Mouse (Mus musculus) heart, embryonic 12.5 days (tissue): ENCODE measurements at regions not wholly inside any gene's neighbourhood (a gene's known extent, or its start where the extent isn't known, plus 50 kb on each side); places are given as distances from the start of the nearest gene placed in this dataset.

Source experiments
- ATAC-seq: fragments of 200-750 bp; cut with Nextera tagmentation; 2 replicates; pipeline ENCODE4 v1.8.0; 2017; ENCODE audit warnings: moderate TSS enrichment, moderate library complexity; ENCODE audit not compliant: insufficient number of reproducible peaks, low FRiP score
- H3K27ac ChIP-seq: fragments of 300-500 bp; sonication (generic); 2 replicates; pipeline ENCODE4 v1.5.1; 2016; ENCODE audit warnings: mild to moderate bottlenecking, moderate library complexity; ENCODE audit not compliant: poor library complexity, severe bottlenecking
- H3K27me3 ChIP-seq: fragments of 300-500 bp; sonication (generic); replicated peaks from 2 replicates; pipeline ENCODE4 v1.6.1; 2016; ENCODE audit warnings: mild to moderate bottlenecking, moderate library complexity
- H3K36me3 ChIP-seq: fragments of 300-500 bp; sonication (generic); 2 replicates; pipeline ENCODE4 v1.6.1; 2016; ENCODE audit warnings: mild to moderate bottlenecking, moderate library complexity
- H3K4me1 ChIP-seq: fragments of 300-500 bp; sonication (generic); replicated peaks from 2 replicates; pipeline ENCODE4 v1.6.1; 2016; ENCODE audit warnings: mild to moderate bottlenecking
- H3K4me2 ChIP-seq: fragments of 300-500 bp; sonication (generic); 2 replicates; pipeline ENCODE4 v1.6.1; 2016; ENCODE audit warnings: mild to moderate bottlenecking, moderate library complexity
- H3K4me3 ChIP-seq: fragments of 300-500 bp; sonication (generic); 2 replicates; pipeline ENCODE4 v1.5.1; 2016; ENCODE audit warnings: mild to moderate bottlenecking
- H3K9ac ChIP-seq: fragments of 300-500 bp; sonication (generic); 2 replicates; pipeline ENCODE4 v1.6.1; 2016; ENCODE audit warnings: mild to moderate bottlenecking, moderate library complexity
- H3K9me3 ChIP-seq: fragments of 300-500 bp; sonication (generic); replicated peaks from 2 replicates; pipeline ENCODE4 v1.6.1; 2016; ENCODE audit warnings: mild to moderate bottlenecking, moderate library complexity
- WGBS: fragments of 180-500 bp; shearing (Covaris S2); methylation state at CpG from one replicate; pipeline ENCODE4 v1.1.7; 2016; 5-methylcytosine and 5-hydroxymethylcytosine counted together

- Histone ChIP-seq H3K4me2 (no peak overlapping the region), H3K9me3 (no peaks in the 10 kb centered on the region), H3K4me1 (no peaks in the 10 kb centered on the region), H3K27ac (no peak overlapping the region), H3K9ac (no peak overlapping the region), H3K36me3 (no peaks in the 10 kb centered on the region), H3K27me3 (no peaks in the 10 kb centered on the region), H3K4me3 (no peak overlapping the region)
- whole genome bisulfite sequencing = 69% methylated on average over 10 of the region's 10 CpGs
- no peak for ATAC-seq
Measured at GRCm38 (mm10) chr12:106245178-106245840, 235.3 kb downstream of the Vrk1 start.

- no peaks in the 10 kb centered on the region for H3K27me3 ChIP-seq
- H3K4me3 ChIP-seq = no peak overlapping the region
- no peak overlapping the region for H3K4me2 ChIP-seq
- no peak overlapping the region for H3K27ac ChIP-seq
- WGBS = 82% methylated on average over 7 of the region's 7 CpGs
- H3K4me1 ChIP-seq = no peaks in the 10 kb centered on the region
- no peaks in the 10 kb centered on the region for H3K36me3 ChIP-seq
- no peaks in the 10 kb centered on the region for H3K9me3 ChIP-seq
- H3K9ac ChIP-seq = no peak overlapping the region
- no peak for ATAC-seq
Measured at GRCm38 (mm10) chr12:106273591-106273990, 263.6 kb downstream of the Vrk1 start.

DNA sequence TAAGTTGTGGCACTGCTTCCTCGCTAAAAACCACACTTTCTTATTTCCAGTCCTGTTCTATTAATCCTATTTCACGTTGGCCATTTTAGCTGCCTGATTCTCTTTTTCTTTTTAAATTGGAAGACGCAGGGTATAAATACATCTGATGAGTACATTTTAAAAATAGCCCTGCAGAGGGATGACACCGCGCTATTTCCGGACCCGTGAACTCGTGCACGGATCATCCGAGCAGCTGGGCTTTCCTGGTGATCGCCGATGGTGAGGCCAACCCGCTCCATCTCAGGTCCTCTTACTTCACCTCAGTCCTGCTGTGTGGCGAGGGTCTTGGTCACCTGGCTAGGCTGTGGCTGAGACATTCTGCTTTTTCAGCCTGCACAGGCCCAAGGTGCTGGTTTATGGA is 267.9 kb downstream of the Vrk1 start:
- Histone ChIP-seq H3K4me2 (no peak overlapping the region), H3K9me3 (no peaks in the 10 kb centered on the region), H3K27me3 (no peaks in the 10 kb centered on the region), H3K9ac (no peak overlapping the region), H3K27ac (no peak overlapping the region), H3K4me1 (no peaks in the 10 kb centered on the region), H3K36me3 (no peaks in the 10 kb centered on the region), H3K4me3 (no peak overlapping the region)
- WGBS = 70% methylated on average over 14 of the region's 14 CpGs
- ATAC-seq = no peak

- Histone ChIP-seq H3K9me3 (peaks cover 11% of the 10 kb centered on the region), H3K36me3 (no peaks in the 10 kb centered on the region), H3K27ac (no peak overlapping the region), H3K4me3 (no peak overlapping the region), H3K9ac (no peak overlapping the region), H3K4me2 (no peak overlapping the region), H3K4me1 (no peaks in the 10 kb centered on the region), H3K27me3 (no peaks in the 10 kb centered on the region)
- ATAC-seq = no peak
- WGBS = 63% methylated on average over 16 of the region's 16 CpGs
Measured at GRCm38 (mm10) chr12:106282491-106283106, 272.6 kb downstream of the Vrk1 start.

- no peaks in the 10 kb centered on the region for H3K36me3 ChIP-seq
- no peaks in the 10 kb centered on the region for H3K4me1 ChIP-seq
- no peak overlapping the region for H3K4me3 ChIP-seq
- no peak for ATAC-seq
- H3K4me2 ChIP-seq = no peak overlapping the region
- no peak overlapping the region for H3K27ac ChIP-seq
- no peak overlapping the region for H3K9ac ChIP-seq
- peaks cover 11% of the 10 kb centered on the region for H3K9me3 ChIP-seq
- H3K27me3 ChIP-seq = no peaks in the 10 kb centered on the region
- 77% methylated on average over 8 of the region's 8 CpGs for WGBS
Measured at GRCm38 (mm10) chr12:106284814-106285213, 274.8 kb downstream of the Vrk1 start.

GRCm38 (mm10) chr12:106288791-106289515 is 278.9 kb downstream of the Vrk1 start:
- H3K36me3 ChIP-seq = no peaks in the 10 kb centered on the region
- no peak overlapping the region for H3K9ac ChIP-seq
- 72% methylated on average over 23 of the region's 23 CpGs for WGBS
- ATAC-seq = no peak
- no peak overlapping the region for H3K27ac ChIP-seq
- peaks cover 5% of the 10 kb centered on the region for H3K9me3 ChIP-seq
- no peak overlapping the region for H3K4me3 ChIP-seq
- no peak overlapping the region for H3K4me2 ChIP-seq
- H3K27me3 ChIP-seq = no peaks in the 10 kb centered on the region
- H3K4me1 ChIP-seq = peaks cover 4% of the 10 kb centered on the region; the same call in 1 of the 2 replicates

DNA sequence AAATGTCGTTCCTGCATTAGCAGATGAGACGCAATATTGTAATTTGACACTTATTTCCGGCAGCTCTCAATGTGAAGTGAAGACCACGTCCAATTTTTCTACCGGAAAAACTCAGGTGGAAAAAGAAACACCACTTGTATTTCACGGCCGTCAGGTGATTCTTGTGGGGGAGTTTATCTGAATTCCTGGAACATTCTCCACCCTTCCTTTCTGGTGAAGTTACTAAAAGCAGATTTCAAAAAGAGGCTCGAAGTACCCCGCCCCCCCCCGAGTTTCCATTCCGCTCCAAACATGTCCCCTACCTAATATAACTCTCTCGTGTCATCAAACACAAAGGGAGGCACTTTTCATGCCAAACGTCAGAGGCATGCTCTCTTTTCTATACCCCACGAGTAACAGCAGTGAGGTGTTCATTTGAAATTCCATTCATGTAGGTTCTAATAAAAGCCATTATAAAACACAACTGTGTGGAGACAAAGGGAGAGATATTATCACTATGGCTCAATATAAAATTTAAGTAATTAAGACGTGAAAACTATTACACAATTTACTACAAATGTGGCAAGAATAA is 281.5 kb downstream of the Vrk1 start:
- no peaks in the 10 kb centered on the region for H3K9me3 ChIP-seq
- no peak overlapping the region for H3K4me2 ChIP-seq
- no peak overlapping the region for H3K27ac ChIP-seq
- ATAC-seq = no peak
- H3K9ac ChIP-seq = no peak overlapping the region
- peaks cover 4% of the 10 kb centered on the region; the same call in 1 of the 2 replicates for H3K4me1 ChIP-seq
- 63% methylated on average over 15 of the region's 15 CpGs for WGBS
- no peaks in the 10 kb centered on the region for H3K36me3 ChIP-seq
- H3K4me3 ChIP-seq = no peak overlapping the region
- no peaks in the 10 kb centered on the region for H3K27me3 ChIP-seq

- ATAC-seq = no peak
Measured at GRCm38 (mm10) chr12:106293117-106293516, 283.1 kb downstream of the Vrk1 start.

GRCm38 (mm10) chr12:106295596-106295995 is 285.6 kb downstream of the Vrk1 start:
- no peaks in the 10 kb centered on the region for H3K9me3 ChIP-seq
- no peak overlapping the region for H3K9ac ChIP-seq
- no peak overlapping the region for H3K4me3 ChIP-seq
- no peak overlapping the region for H3K4me2 ChIP-seq
- no peaks in the 10 kb centered on the region for H3K27me3 ChIP-seq
- peaks cover 4% of the 10 kb centered on the region; the same call in 1 of the 2 replicates for H3K4me1 ChIP-seq
- no peaks in the 10 kb centered on the region for H3K36me3 ChIP-seq
- WGBS = 55% methylated on average over 7 of the region's 7 CpGs
- ATAC-seq = no peak
- H3K27ac ChIP-seq = no peak overlapping the region

More at GRCm38 (mm10) chr12:106293117-106293516, 283.1 kb downstream of the Vrk1 start:
- WGBS = 55% methylated on average over 5 of the region's 5 CpGs
- Histone ChIP-seq H3K4me3 (no peak overlapping the region), H3K4me1 (peaks cover 4% of the 10 kb centered on the region; the same call in 1 of the 2 replicates), H3K9me3 (no peaks in the 10 kb centered on the region), H3K9ac (no peak overlapping the region), H3K36me3 (no peaks in the 10 kb centered on the region), H3K27ac (no peak overlapping the region), H3K27me3 (no peaks in the 10 kb centered on the region), H3K4me2 (no peak overlapping the region)

DNA sequence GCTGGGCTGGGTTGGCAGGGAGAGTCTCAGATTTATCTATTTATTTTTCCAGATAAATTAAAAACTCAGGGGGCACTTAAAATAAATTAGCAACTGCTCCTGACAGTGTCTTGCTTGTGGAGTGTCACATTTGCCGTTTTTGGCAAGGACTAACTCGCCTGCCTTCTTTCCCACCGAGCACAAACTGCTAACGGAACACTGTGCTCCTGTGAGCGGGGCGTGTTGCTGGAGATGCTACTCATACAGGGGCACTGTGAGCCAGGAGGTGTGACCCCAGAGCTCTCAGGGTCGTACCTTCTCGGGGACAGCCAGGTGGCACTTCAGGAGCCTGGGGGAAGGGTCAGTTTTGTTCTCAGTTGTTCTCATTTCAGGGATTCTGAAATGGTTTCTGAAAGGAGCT is 292.6 kb downstream of the Vrk1 start:
- no peak overlapping the region for H3K27ac ChIP-seq
- WGBS = 53% methylated on average over 8 of the region's 8 CpGs
- H3K9ac ChIP-seq = no peak overlapping the region
- no peaks in the 10 kb centered on the region for H3K36me3 ChIP-seq
- no peak overlapping the region for H3K4me2 ChIP-seq
- H3K4me1 ChIP-seq = no peaks in the 10 kb centered on the region
- peaks cover 3% of the 10 kb centered on the region; the same call in 1 of the 2 replicates for H3K27me3 ChIP-seq
- no peak overlapping the region for H3K4me3 ChIP-seq
- no peak for ATAC-seq
- no peaks in the 10 kb centered on the region for H3K9me3 ChIP-seq

- 0 out of 2 replicates have a peak, but pooled peaks cover 2% of the 10 kb centered on the region for H3K4me1 ChIP-seq
- H3K9me3 ChIP-seq = no peaks in the 10 kb centered on the region
- no peak overlapping the region for H3K4me3 ChIP-seq
- no peak for ATAC-seq
- H3K27me3 ChIP-seq = peaks cover 13% of the 10 kb centered on the region; the same call in 1 of the 2 replicates
- no peak overlapping the region for H3K9ac ChIP-seq
- WGBS = 68% methylated on average over 12 of the region's 12 CpGs
- no peak overlapping the region for H3K4me2 ChIP-seq
- H3K27ac ChIP-seq = no peak overlapping the region
- H3K36me3 ChIP-seq = no peaks in the 10 kb centered on the region
Measured at GRCm38 (mm10) chr12:106308291-106308955, 298.4 kb downstream of the Vrk1 start.
